Comparison of ENCODE assay signal across 22 mouse cellular contexts in the genomic region with DNA sequence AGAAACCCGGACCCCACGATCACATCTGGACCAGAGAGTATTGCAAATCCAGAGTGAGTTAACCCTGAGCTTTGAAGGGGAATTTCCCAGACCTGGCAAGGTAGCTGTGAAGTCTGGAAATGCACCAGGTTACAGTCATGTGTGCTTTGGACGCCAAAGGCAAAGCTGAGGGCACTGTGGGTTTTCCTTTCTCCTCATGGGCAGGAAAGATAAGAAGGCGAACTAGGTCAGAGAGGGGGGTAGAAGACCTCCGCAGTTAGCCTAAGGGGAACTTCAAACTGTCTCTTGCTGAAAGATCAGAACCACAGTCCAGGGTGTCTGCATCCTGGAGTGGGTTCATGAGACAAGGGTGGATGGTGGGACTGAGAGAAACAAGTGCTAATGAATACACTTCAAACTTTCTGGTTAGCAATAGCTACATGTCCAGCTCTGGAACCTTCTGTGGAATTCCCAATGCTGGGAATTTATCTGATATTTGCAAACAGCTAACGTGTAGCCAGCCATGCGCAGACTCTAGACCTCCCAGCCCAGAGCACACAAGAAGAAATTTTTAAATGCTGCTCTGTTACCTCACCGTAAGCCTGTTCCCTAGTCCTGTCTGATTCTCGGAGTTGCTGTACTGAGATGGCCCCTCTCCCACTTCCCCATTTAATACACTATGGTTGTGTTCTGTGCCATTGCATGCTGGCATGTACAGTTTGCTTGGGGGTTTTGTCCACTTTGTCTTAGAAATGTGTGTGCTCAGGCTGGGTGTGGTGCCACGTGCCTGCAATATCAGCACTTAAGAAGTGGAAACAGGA. TPM values are rescaled to one million over a fixed set of nuclear protein-coding genes. Genes with fewer than 3 reads are reported as not detected.
DNase-seq lines count a peak whose midpoint lies in the region; ATAC-seq lines count a peak whose summit lies in the region.
"Had no signal": no experiment of that assay in that cellular context is flagged by ENCODE, and none has a peak within 500 bp of the region (broad histone marks: within the 10 kb centered on the region; RNA-seq: fewer than 3 reads in every experiment).

No protein-coding gene starts in this region.

- H3K27me3 ChIP-seq in heart, embryonic 12.5 days (replicated peaks): no peaks in the 10 kb centered on the region
- peaks cover 13% of the 10 kb centered on the region for H3K27me3 ChIP-seq in megakaryocyte, embryonic 14.5 days (replicated peaks)
- H3K27me3 ChIP-seq: embryonic facial prominence, embryonic 12.5 days; forebrain, embryonic 15.5 days; hindbrain, embryonic 15.5 days had no signal

- no peaks in the 10 kb centered on the region for H3K4me1 ChIP-seq in heart, embryonic 12.5 days (replicated peaks)
- peaks cover 85% of the 10 kb centered on the region for H3K4me1 ChIP-seq in megakaryocyte, embryonic 14.5 days
- H3K4me1 ChIP-seq: embryonic facial prominence, embryonic 12.5 days; forebrain, embryonic 15.5 days; hindbrain, embryonic 15.5 days had no signal

- ATAC-seq in heart, embryonic 12.5 days (ENCODE audit: insufficient number of reproducible peaks, low FRiP score): no peak
- no peak; the same call in 1 of the 2 replicates for ATAC-seq in megakaryocyte, adult 5-6 weeks (ENCODE audit: poor library complexity, severe bottlenecking)
- peak; percentile 68 for ATAC-seq in granulocyte monocyte progenitor cell, adult 5-6 weeks (replicated peaks; ENCODE audit: poor library complexity, severe bottlenecking)
- ATAC-seq: forebrain, embryonic 15.5 days had no signal

- peak; percentile 30 for DNase-seq in heart, adult 11 months
- DNase-seq in layer of hippocampus, adult 9-10 months (ENCODE audit: low spot score): no peak
- no peak for DNase-seq in kidney, adult 8-10 months
- DNase-seq in left cerebral cortex, adult 8-10 months (ENCODE audit: low spot score in 2 of 2): no peak
- DNase-seq: adrenal gland, postnatal 10 days; cerebellum, adult 11 months; cerebellum, adult 8-10 months; cerebellum, postnatal 14 days; gastrocnemius, postnatal 36 days; heart, adult 2 months had no signal

- H3K4me3 ChIP-seq in heart, embryonic 12.5 days: no peak overlapping the region
- peak overlapping the region; percentile 74 for H3K4me3 ChIP-seq in megakaryocyte, embryonic 14.5 days (replicated peaks)
- H3K4me3 ChIP-seq: embryonic facial prominence, embryonic 12.5 days; forebrain, embryonic 15.5 days; heart, adult 2 months; hindbrain, embryonic 15.5 days had no signal

- no peak overlapping the region for H3K27ac ChIP-seq in heart, embryonic 12.5 days (ENCODE audit: poor library complexity, severe bottlenecking)
- H3K27ac ChIP-seq: embryonic facial prominence, embryonic 12.5 days; forebrain, embryonic 15.5 days; heart, adult 2 months; hindbrain, embryonic 15.5 days had no signal

- no peak overlapping the region for H3K9ac ChIP-seq in heart, embryonic 12.5 days
- H3K9ac ChIP-seq: embryonic facial prominence, embryonic 12.5 days; forebrain, embryonic 15.5 days; hindbrain, embryonic 15.5 days had no signal

- WGBS in heart, embryonic 12.5 days: 69% methylated on average over 10 of the region's 10 CpGs

- no peaks in the 10 kb centered on the region for H3K9me3 ChIP-seq in heart, embryonic 12.5 days (replicated peaks)
- H3K9me3 ChIP-seq in megakaryocyte, embryonic 14.5 days: no peaks in the 10 kb centered on the region
- H3K9me3 ChIP-seq: embryonic facial prominence, embryonic 12.5 days; forebrain, embryonic 15.5 days; hindbrain, embryonic 15.5 days had no signal

- H3K36me3 ChIP-seq in heart, embryonic 12.5 days: no peaks in the 10 kb centered on the region
- no peaks in the 10 kb centered on the region for H3K36me3 ChIP-seq in megakaryocyte, embryonic 14.5 days (replicated peaks; ENCODE audit: low read length)
- H3K36me3 ChIP-seq: embryonic facial prominence, embryonic 12.5 days; forebrain, embryonic 15.5 days; hindbrain, embryonic 15.5 days had no signal

- no peak overlapping the region for H3K4me2 ChIP-seq in heart, embryonic 12.5 days
- H3K4me2 ChIP-seq: embryonic facial prominence, embryonic 12.5 days; forebrain, embryonic 15.5 days; heart, embryonic 11.5 days; hindbrain, embryonic 15.5 days had no signal

RNA-seq across cellular contexts. Expression of a gene that starts 5.0 kb away (rescaled TPM):
- not detected in 2 replicates for polyA plus RNA-seq in heart, embryonic 12.5 days (2016; fragmentation: Nextera tagmentation; extraction: Ambion mirVana)
- 0.11 TPM in 1 of 2 replicates, not detected in the other for polyA plus RNA-seq in megakaryocyte, embryonic 14.5 days (2012; ENCODE audit: insufficient read depth, low replicate concordance)
- not detected in 2 replicates for total RNA-seq in megakaryocyte, adult 5-6 weeks (2015)
- not detected in 2 replicates for total RNA-seq in megakaryocyte, adult 5-6 weeks (2017)
- not detected in 2 replicates for total RNA-seq in granulocyte monocyte progenitor cell, adult 5-6 weeks (2014; fragmentation: Nextera tagmentation)
- total RNA-seq in granulocyte monocyte progenitor cell, adult 5-6 weeks (2017): not detected in 2 replicates
- total RNA-seq in left cerebral cortex, adult 8-10 months (2022): under 1 TPM; 0.17 to 0.59 (median 0.44) TPM
- total RNA-seq: adrenal gland, postnatal 10 days; gastrocnemius, adult 8-10 months; gastrocnemius, postnatal 36 days; heart, adult 2 months; heart, postnatal 25 days had no signal
- polyA plus RNA-seq: C2C12; embryonic facial prominence, embryonic 12.5 days; heart, adult 2 months; heart, embryonic 11.5 days; heart, embryonic 16.5 days had no signal

RNA-seq across cellular contexts. Expression of a gene that starts 5.8 kb away (rescaled TPM):
- not detected in 2 replicates for polyA plus RNA-seq in heart, embryonic 12.5 days (2016; fragmentation: Nextera tagmentation; extraction: Ambion mirVana)
- polyA plus RNA-seq in megakaryocyte, embryonic 14.5 days (2012; ENCODE audit: insufficient read depth, low replicate concordance): not detected in 2 replicates
- total RNA-seq in megakaryocyte, adult 5-6 weeks (2015): not detected in 2 replicates
- total RNA-seq in megakaryocyte, adult 5-6 weeks (2017): 0.04 TPM in 1 of 2 replicates, not detected in the other
- not detected in 2 replicates for total RNA-seq in granulocyte monocyte progenitor cell, adult 5-6 weeks (2014; fragmentation: Nextera tagmentation)
- not detected in 2 replicates for total RNA-seq in granulocyte monocyte progenitor cell, adult 5-6 weeks (2017)
- total RNA-seq in left cerebral cortex, adult 8-10 months (2022): 1 to 10 TPM; 2.9 to 3.8 (median 3.1) TPM
- total RNA-seq: gastrocnemius, adult 8-10 months; gastrocnemius, postnatal 36 days; heart, postnatal 25 days had no signal

RNA-seq across cellular contexts. Expression of a gene that starts 51.0 kb away (rescaled TPM):
- 63.0 and 64.0 TPM in 2 replicates for polyA plus RNA-seq in heart, embryonic 12.5 days (2016; fragmentation: Nextera tagmentation; extraction: Ambion mirVana)
- 29.4 and 133 TPM in 2 replicates for polyA plus RNA-seq in megakaryocyte, embryonic 14.5 days (2012; ENCODE audit: insufficient read depth, low replicate concordance)
- 145 and 151 TPM in 2 replicates for total RNA-seq in megakaryocyte, adult 5-6 weeks (2015)
- 55.1 and 81.9 TPM in 2 replicates for total RNA-seq in megakaryocyte, adult 5-6 weeks (2017)
- total RNA-seq in granulocyte monocyte progenitor cell, adult 5-6 weeks (2014; fragmentation: Nextera tagmentation): 143 and 186 TPM in 2 replicates
- 70.7 and 91.4 TPM in 2 replicates for total RNA-seq in granulocyte monocyte progenitor cell, adult 5-6 weeks (2017)
- 10 to 100 TPM; 53.2 to 61.1 (median 58.7) TPM for total RNA-seq in left cerebral cortex, adult 8-10 months (2022)
